Mouse (Mus musculus) left cerebral cortex, postnatal 25 days (tissue): ENCODE data around the gene Cabp2. TPM values are rescaled to one million over a fixed set of nuclear protein-coding genes. Genes with fewer than 3 reads are reported as not detected.
"Not testable (repeated sequence)": the region's sequence is repeated elsewhere in the genome, so short reads cannot be mapped to it uniquely, and the experiment has no call there.

Experiments
- DNase-seq, 2 experiments: peaks; one replicate each; pipeline ENCODE4 v3.0.0; 2022; ENCODE audit warnings: low spot score in 2 of 2, mixed read lengths in 1 of 2
- intact Hi-C: fragments of 180-260 bp; cut with DNase I; formaldehyde crosslinking; loops from one replicate; pipeline ENCODE4 v1.15.1; 2025
- total RNA-seq, 2 experiments: library from RNA; stranded (reverse); gene quantifications; 2 replicates each; pipeline ENCODE4 v1.2.3; 2021

The Cabp2 gene
- total RNA-seq, 2 experiments from 2014 or later, result not detected

DNA sequence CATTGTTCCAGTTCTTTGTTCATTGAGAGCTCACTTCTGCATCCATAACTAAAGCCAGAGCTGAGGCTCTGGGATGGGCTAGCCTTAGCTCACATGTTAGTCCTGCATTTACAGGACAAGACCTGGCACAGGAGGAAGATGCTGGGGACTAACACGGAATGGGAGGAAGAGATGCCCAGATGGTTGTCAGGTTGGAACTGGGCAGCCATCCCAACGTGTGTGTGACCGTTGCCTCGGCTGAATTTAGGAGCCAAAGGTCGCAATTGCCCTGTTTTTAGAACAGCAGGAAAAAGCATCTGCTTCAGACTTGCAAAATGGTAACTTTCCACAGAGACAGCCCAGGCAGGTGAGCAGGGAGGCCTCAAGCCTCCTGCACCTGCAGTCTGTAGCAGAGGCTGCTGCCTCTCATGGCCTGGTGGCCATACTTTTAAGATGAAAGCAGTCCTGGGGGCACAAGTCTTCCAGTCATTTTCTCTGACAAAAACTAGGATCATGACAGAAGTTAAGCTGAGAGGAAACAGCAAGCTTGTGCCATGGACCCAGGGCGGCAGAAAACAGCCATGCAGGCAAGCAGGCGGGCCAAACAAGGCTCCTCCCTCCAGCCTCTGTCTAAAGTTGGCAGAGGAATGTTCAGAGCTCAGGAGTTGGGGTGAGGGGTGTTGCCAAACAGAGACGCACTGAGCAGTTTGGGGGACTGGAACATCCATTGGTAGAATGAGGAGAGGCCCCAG is 26.0 kb upstream of the Cabp2 start:
- no peak for DNase-seq
- intact Hi-C loops, result no loop called here

DNA sequence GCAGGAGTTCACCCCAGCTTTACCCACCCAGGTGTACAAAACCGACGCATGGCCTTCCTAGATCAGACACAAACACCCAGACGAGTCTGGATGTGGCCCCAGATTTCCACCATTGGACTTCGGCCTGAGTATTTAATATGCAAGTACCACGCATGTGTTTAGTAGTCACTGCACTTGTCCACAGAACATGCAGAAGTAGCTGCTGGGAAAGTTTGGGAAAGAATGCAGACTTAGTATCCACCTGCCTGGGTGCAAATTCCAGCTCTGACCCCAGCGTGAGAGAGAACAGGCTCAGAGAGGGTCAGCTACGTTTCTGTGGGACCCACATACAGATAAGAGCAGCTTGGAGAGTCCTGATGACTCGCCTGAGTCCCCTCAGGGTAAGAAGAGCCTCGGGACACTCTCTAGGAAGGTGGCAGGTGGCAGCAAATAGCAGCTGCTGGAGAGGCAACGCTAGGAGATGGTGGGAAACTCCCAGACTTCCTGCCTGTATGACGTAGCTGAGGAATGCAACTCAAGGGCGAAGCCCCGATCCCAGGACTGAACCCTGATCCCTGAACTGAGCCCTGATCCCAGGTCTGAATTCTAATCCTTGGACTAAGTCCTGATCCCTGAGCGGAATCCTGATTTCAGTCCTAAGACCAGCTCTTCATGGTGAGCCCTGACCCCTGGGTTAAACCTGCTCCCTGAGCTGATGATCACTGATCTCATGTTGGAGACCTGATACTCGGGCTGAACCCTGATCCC is 25.3 kb upstream of the Cabp2 start:
- intact Hi-C loops, result no loop called here
- no peak for DNase-seq

DNA sequence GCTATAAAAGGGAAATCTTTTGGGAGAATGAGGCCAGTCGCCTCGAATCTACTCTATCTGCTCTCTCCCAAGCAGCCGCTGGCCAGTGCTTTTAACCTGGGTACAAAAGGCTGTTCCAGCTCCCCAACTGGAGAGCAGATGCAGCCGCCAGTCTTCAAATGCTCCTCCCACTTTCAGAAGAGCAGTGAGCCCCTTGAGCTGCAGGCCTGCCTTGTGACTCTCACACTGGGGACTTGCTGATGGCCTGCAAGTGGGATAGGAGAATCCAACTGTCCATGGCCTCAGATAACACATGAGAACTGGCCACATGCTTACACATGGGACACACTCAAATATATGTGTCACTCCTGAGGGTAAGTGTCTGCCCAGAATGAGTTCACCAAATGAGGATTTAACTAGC is 24.7 kb upstream of the Cabp2 start:
- no peak for DNase-seq
- intact Hi-C loops, result no loop called here

DNA sequence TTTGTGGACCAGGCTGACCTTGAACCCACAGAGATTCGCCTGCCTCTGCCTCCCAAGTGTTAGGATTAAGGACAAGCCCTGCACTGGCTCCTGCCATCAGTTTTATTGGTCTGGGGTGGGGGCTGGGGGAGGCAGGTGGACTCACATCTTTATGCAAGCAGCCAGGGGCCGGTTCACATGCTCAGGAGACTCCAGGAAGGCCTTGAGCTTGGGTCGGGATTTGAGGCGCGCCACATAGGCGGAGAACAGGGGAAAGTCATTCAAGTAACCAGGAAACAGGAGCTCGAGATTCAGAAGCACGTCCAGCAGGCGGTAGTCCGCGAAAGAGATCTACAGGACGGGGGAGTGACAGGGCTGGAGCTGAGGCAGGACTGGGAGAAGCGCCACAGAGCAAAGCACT is 24.0 kb upstream of the Cabp2 start:
- DNase-seq, result no peak
- intact Hi-C loops, result no loop called here

DNA sequence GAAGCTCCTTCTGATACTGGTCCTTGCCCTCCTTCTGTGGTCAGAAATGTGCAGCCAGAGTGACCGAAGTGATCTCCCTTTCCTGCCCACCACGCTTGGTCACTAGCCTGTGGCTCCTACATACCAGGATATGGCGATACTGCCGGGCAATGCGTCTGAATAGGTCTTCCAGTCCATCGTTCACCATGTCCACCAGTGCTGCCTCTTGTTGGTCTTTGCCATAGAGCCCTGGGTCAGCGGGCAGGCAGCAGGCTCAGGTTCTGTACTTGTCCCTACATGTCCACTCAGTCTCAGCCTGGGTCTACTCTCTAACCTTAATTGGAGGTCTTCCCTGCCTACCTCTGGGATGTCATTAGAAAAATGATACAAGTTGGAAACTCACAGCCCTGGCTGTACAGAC is 23.4 kb upstream of the Cabp2 start:
- intact Hi-C loops, result loop anchor here (2.0 kb wide), 1 partner anchor 15 kb away; no protein-coding TSS in a partner anchor

DNA sequence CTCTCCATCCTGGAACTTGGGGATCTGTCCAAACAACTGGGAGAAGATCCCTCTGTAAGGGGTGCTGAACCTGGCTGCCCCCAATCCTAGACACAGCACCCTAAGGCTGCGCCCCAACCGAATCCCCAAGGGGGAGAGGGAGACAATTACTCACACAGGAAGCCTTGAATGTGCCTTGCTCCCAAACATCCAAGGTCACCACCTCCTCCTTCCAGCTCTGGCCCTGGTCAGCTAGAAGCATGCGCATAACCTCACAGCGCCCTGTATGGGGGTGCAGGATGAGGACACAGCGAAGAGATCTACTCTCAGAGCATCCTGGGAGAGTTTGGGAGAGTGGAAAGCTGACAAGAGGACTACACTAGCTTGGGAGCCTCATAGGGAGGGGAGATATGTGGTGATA is 22.8 kb upstream of the Cabp2 start:
- intact Hi-C loops, result loop anchor here (2.0 kb wide), 1 partner anchor 14 kb away; no protein-coding TSS in a partner anchor
- no peak for DNase-seq

More for the DNA sequence above, 23.4 kb upstream of the Cabp2 start:
- DNase-seq, result no peak

DNA sequence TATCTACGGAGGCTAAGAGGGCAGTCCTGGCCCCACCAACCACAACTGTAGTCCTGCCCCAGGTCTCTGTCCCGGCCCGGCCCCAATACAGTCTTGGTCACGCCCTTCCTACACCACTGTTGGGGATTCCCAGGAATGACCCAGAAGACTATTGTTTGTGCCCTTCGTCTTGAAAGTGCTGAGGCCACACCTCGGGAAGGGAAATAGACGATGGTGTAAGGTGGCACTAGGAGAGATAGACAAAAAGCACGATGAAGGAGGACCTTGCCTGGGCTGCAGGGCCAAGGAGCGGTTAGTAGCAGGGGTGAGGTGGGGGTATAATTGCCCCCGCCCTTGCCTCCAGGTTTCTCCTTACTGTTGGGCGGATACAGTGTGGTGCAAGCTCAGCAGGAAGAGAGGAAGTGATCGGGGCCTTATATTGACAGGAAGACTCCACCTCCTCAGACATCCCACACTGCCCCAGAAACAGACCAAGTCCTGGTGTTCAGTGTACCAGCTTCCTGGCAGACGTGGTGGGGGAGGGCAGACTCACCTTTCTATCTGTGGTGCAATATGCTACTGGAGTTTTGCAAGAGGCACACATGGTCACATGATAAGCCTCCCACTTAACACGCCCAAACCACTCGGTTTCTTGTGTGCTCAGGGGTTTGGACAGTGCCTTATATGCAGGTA is 22.2 kb upstream of the Cabp2 start, which contains the start of gene Gstp3:
Gene Gstp3 (minus strand): TSS at position 501 of the 672 bp plus-strand sequence.
- DNase-seq, result no peak
- intact Hi-C loops, result loop anchor here (2.0 kb wide), 1 partner anchor 14 kb away; no protein-coding TSS in a partner anchor

DNA sequence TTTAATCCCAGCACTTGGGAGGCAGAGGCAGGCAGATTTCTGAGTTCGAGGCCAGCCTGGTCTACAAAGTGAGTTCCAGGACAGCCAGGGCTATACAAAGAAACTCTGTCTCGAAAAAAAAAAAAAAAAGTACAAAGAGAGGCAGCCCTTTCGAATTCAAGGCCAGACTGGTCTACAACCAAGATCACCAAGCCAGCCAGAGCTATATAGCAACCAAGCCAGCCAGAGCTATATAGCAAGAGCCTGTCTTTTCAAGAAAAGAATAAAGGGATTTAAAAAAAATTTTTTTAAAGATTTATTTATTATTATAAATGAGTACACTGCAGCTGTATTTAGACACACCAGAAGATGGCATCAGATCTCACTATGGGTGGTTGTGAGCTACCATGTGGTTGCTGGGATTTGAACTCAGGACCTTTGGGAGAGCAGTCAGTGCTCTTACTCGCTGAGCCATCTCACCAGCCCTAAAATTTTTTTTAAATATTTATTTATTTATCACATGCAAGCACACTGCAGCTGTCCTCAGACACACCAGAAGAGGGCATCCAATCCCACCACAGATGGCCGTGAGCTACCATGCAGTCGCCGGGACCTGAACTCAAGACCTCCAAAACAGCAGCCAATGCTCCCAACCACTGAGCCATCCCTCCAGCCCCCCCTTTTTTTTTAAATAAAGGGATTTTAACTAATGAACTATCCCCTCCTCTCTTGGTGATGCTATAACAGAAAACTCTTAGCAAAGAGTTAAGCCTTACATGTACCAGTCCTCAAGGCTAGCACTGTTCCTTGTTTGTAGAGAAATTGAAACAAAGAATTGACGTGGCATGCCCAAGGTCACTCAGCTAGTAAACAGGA is 21.1 kb upstream of the Cabp2 start:
- intact Hi-C loops, DNase-seq: not testable (repeated sequence)

DNA sequence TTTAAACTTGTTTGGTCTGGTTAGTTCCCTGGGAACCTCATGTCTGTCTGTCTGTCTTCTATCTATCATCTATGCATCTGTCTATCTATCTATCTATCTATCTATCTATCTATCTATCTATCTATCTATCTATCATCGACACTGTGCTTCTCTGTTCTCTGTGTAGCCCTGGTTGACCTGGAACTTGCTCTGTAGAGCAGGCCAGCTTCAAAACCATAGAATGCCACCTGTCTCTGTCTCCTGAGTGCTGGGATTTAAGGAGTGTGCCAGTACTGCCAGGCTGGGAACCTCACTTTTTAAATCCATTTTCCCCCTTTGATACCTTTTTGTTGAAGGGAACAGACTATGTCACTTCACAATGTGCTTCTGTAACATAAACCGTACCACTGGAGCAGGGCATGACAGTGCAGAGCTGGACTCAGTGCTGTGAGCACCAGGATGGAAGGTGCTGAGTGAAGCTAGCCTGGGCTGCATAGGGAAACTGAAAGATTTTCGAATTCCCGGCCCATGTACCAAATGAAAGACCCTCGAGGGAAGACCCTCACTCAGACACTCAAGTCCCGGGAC is 20.4 kb upstream of the Cabp2 start:
- intact Hi-C loops, result no loop called here
- no peak for DNase-seq

DNA sequence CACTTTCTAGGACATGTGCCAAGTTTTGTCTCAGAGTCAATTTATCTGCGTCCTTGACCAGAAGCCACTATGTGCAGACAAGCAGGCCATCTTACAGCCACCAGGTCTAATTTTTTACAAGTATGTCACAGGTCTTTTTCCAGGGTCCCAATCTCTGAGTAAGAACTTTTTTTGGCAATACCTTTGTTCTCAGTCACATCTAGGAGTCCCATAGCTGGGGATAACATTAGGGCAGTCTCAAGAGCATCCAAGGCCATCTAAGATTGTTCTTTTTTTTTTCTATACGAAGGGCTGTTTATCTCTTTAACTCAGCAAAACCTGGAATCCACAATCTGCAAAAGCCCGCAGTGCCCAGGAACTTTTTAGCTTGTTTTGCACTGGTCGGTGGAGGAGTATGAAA is 18.0 kb upstream of the Cabp2 start:
- DNase-seq, intact Hi-C loops: not testable (repeated sequence)

DNA sequence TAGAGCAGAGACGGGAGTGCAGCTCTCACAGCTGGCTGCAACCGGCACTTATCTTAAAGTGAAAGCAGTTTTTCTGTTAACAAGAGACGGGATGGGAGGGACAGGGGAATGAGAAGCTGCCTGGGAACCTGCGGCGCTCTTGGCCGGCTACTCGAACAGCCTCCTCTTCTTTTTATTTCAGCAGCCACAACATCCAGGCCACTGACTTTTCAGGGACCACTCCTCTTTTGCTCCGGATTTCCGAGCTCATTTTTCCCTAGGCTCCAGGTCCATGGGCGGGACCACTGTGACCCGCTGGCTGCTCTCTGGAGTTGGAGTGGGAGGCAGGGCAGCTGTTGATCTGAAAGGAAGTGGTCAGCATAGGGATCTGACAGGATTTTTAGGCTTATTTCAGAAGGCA is 16.9 kb upstream of the Cabp2 start:
- DNase-seq, intact Hi-C loops: not testable (repeated sequence)

DNA sequence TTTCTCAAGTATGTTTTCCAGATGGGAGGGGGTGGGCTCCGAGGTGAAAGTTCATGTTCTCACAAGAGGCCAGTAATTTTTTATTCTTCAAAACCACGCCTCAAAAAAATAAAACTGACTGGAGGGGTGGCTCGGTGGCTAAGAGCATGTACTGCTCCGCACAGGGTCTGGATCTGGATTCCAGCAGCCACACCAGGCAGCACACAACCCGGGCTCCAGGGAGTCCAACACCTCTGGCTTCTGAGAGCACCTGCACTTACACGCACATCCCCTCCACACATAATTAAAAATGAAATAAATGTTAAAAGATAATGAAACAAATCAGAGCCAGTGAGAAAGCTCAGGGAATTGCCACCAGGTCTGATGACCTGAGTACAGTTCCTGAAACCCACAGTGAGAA is 15.1 kb upstream of the Cabp2 start:
- DNase-seq, result no peak
- intact Hi-C loops, result no loop called here

DNA sequence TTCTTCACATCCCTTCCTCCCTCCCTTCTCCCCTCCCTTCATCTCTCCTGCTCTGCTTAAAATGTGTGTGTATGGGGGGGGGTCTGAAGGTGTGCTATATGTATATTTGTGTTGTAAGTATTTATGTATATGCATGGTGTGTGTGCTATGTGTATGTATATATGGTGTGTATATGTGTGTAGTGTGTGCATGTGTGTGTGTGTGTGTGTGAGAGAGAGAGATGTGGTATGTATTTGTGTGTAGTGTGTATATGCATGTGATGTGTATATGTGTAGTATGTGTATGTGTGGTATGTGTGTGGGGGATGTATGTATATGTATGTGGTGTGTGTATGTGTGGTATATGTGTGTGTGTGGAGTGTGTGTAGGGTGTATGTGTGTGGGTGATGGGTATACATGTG is 14.5 kb upstream of the Cabp2 start:
- intact Hi-C loops, result no loop called here
- no peak for DNase-seq

DNA sequence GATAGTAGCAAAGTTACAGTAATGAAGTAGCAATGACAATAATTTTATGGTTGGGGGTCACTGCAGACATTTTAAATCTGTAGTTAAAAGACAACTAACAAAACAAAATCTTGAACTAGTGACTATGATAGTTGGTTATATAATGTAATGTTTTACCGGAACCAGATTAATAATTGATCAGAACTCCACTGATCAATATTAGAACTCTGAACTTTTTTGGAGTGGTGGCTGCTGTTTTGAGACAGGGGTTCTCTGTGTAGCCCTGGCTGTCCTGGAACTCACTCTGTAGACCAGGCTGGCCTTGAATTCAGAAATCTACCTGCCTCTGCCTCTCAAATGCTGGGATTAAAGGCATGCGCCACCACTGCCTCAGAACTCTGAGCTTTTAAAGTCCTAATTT is 13.1 kb upstream of the Cabp2 start:
- DNase-seq, intact Hi-C loops: not testable (repeated sequence)

DNA sequence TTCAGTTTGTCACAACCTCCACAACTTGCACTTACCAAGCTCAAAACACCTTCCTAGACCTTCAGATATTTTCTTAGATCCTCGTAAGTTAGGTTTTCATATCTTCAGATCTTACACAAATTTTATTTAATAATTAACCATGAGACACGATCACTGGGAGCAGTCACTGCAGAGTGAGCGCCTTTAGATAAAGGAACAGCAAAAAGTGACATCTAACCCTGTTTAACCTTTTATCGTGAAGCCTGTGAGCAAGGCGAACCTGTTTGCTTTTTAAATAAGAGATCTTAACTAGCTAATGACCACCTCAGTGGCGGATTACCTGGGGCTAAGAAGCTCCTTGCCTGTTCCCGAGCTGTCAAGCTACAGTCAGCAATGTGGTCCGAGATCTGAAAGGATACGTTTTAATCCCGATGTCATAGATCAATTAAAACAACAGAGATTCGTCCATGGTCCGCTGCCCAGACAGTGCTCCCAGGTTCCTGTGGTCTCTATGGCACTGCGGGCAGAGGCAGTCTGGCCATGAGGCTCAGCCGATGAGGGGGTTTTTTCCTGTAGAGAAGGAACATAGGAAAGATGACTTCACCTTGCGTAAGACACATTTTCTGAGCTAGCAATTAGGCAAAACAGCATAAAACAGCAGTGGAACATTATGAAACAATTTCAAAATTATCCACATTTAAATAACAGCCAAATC is 12.5 kb upstream of the Cabp2 start:
- DNase-seq, result no peak
- intact Hi-C loops, result no loop called here

DNA sequence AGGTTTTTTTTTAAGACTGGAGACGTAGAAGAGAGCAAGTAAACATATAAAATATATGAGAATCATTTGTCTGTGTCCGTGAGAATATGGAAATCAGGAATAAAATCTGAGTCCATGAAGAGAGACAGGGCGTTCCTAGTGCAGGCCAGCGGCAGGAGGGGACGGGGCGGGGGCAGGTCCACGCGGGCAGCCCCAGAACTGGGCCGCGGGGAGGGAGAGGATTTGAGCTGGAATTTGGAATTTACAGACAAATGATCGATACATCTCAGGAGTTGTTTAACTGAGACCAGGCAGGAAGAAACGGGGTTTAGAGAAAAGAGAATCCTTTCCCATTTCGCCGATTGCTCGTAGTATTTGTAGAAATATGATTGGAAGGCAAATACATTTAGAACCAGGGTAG is 11.1 kb upstream of the Cabp2 start:
- intact Hi-C loops, result no loop called here
- DNase-seq, result no peak

DNA sequence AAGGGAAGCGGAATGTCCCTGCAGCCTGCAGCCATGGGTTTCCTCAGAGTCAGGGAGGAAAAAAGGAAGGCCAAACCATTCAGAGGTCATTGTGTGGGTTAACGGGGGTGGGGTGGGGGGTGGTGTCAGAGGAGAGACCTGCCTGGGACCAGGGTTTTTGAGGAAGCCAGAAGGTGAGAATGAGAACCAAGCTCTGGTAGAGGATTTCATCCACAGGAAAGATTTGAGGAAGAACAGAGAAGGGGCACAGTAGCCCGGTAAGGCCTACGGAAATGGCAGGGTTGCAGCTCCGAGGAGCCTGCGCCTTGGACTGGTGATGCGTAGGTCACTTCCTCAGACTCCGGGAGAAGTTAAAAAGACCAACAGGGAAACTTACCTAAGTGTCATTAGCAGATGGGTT is 10.6 kb upstream of the Cabp2 start:
- intact Hi-C loops, result no loop called here
- DNase-seq, result no peak

DNA sequence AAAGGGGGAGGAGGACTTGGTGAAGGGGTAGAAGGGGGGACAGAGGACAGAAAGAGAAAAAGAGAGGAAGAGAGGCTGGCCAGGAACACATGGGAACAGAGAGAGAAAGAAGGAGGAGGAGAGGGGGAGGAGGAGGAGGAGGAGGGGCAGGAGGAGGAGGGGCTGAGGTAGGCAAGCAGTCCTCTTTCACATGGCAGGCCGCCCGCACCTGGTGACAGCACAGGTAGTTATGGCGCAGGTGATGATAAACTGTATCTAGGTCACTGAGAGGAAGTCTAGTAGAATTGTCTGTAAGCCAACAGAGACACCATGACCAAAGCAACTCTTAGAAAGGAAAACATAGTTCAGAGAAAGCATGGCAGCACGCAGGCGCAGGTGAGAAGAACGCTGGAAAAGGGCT is 10.0 kb upstream of the Cabp2 start:
- intact Hi-C loops, result no loop called here
- no peak for DNase-seq
